Mouse (Mus musculus): Measurements from ENCODE around the gene Nsf. TPM values are rescaled to one million over a fixed set of nuclear protein-coding genes. Genes with fewer than 3 reads are reported as not detected.

The Nsf gene
- total RNA-seq, 1 experiment from 2014 or later: 29.5 TPM

- ATAC-seq (replicated peaks in 1 of 2; ENCODE audit: insufficient read depth in 1 of 2, low FRiP score in 2 of 2, low TSS enrichment in 1 of 2, low read depth in 1 of 2, poor library complexity in 2 of 2, severe bottlenecking in 2 of 2): no peak
These were observed 126.7 kb downstream of the Nsf start for GRCm38 (mm10) chr11:103827201-103827600.

GRCm38 (mm10) chr11:103816719-103817118, 137.1 kb downstream of the Nsf start:
- no peak for ATAC-seq (replicated peaks in 1 of 2; ENCODE audit: insufficient read depth in 1 of 2, low FRiP score in 2 of 2, low TSS enrichment in 1 of 2, low read depth in 1 of 2, poor library complexity in 2 of 2, severe bottlenecking in 2 of 2)

GRCm38 (mm10) chr11:103815986-103816385, 137.9 kb downstream of the Nsf start:
- no peak for ATAC-seq (replicated peaks in 1 of 2; ENCODE audit: insufficient read depth in 1 of 2, low FRiP score in 2 of 2, low TSS enrichment in 1 of 2, low read depth in 1 of 2, poor library complexity in 2 of 2, severe bottlenecking in 2 of 2)

GRCm38 (mm10) chr11:103814808-103815207, 139.0 kb downstream of the Nsf start:
- ATAC-seq (replicated peaks in 1 of 2; ENCODE audit: insufficient read depth in 1 of 2, low FRiP score in 2 of 2, low TSS enrichment in 1 of 2, low read depth in 1 of 2, poor library complexity in 2 of 2, severe bottlenecking in 2 of 2): no peak

GRCm38 (mm10) chr11:103811246-103811645, 142.6 kb downstream of the Nsf start:
- no peak for ATAC-seq (replicated peaks in 1 of 2; ENCODE audit: insufficient read depth in 1 of 2, low FRiP score in 2 of 2, low TSS enrichment in 1 of 2, low read depth in 1 of 2, poor library complexity in 2 of 2, severe bottlenecking in 2 of 2)

GRCm38 (mm10) chr11:103810631-103811030, 143.2 kb downstream of the Nsf start:
- no peak for ATAC-seq (replicated peaks in 1 of 2; ENCODE audit: insufficient read depth in 1 of 2, low FRiP score in 2 of 2, low TSS enrichment in 1 of 2, low read depth in 1 of 2, poor library complexity in 2 of 2, severe bottlenecking in 2 of 2)

- ATAC-seq (replicated peaks in 1 of 2; ENCODE audit: insufficient read depth in 1 of 2, low FRiP score in 2 of 2, low TSS enrichment in 1 of 2, low read depth in 1 of 2, poor library complexity in 2 of 2, severe bottlenecking in 2 of 2): no peak
These were observed 144.0 kb downstream of the Nsf start for GRCm38 (mm10) chr11:103809611-103810598.

- ATAC-seq (replicated peaks in 1 of 2; ENCODE audit: insufficient read depth in 1 of 2, low FRiP score in 2 of 2, low TSS enrichment in 1 of 2, low read depth in 1 of 2, poor library complexity in 2 of 2, severe bottlenecking in 2 of 2): no peak
These were observed 144.9 kb downstream of the Nsf start for GRCm38 (mm10) chr11:103808771-103809610.

GRCm38 (mm10) chr11:103807966-103808365, 145.9 kb downstream of the Nsf start:
- ATAC-seq (replicated peaks in 1 of 2; ENCODE audit: insufficient read depth in 1 of 2, low FRiP score in 2 of 2, low TSS enrichment in 1 of 2, low read depth in 1 of 2, poor library complexity in 2 of 2, severe bottlenecking in 2 of 2): no peak

- no peak for ATAC-seq (replicated peaks in 1 of 2; ENCODE audit: insufficient read depth in 1 of 2, low FRiP score in 2 of 2, low TSS enrichment in 1 of 2, low read depth in 1 of 2, poor library complexity in 2 of 2, severe bottlenecking in 2 of 2)
These were observed 149.1 kb downstream of the Nsf start for GRCm38 (mm10) chr11:103804804-103805203.

GRCm38 (mm10) chr11:103804126-103804525, 149.7 kb downstream of the Nsf start:
- ATAC-seq (replicated peaks in 1 of 2; ENCODE audit: insufficient read depth in 1 of 2, low FRiP score in 2 of 2, low TSS enrichment in 1 of 2, low read depth in 1 of 2, poor library complexity in 2 of 2, severe bottlenecking in 2 of 2): no peak

GRCm38 (mm10) chr11:103801128-103801527, 152.7 kb downstream of the Nsf start:
- ATAC-seq (replicated peaks in 1 of 2; ENCODE audit: insufficient read depth in 1 of 2, low FRiP score in 2 of 2, low TSS enrichment in 1 of 2, low read depth in 1 of 2, poor library complexity in 2 of 2, severe bottlenecking in 2 of 2): no peak

GRCm38 (mm10) chr11:103789951-103790350, 163.9 kb downstream of the Nsf start:
- no peak for ATAC-seq (replicated peaks in 1 of 2; ENCODE audit: insufficient read depth in 1 of 2, low FRiP score in 2 of 2, low TSS enrichment in 1 of 2, low read depth in 1 of 2, poor library complexity in 2 of 2, severe bottlenecking in 2 of 2)

GRCm38 (mm10) chr11:103780152-103780551, 173.7 kb downstream of the Nsf start:
- ATAC-seq (replicated peaks in 1 of 2; ENCODE audit: insufficient read depth in 1 of 2, low FRiP score in 2 of 2, low TSS enrichment in 1 of 2, low read depth in 1 of 2, poor library complexity in 2 of 2, severe bottlenecking in 2 of 2): no peak

- no peak for ATAC-seq (replicated peaks in 1 of 2; ENCODE audit: insufficient read depth in 1 of 2, low FRiP score in 2 of 2, low TSS enrichment in 1 of 2, low read depth in 1 of 2, poor library complexity in 2 of 2, severe bottlenecking in 2 of 2)
These were observed 179.7 kb downstream of the Nsf start for GRCm38 (mm10) chr11:103774228-103774530.

- ATAC-seq (replicated peaks in 1 of 2; ENCODE audit: insufficient read depth in 1 of 2, low FRiP score in 2 of 2, low TSS enrichment in 1 of 2, low read depth in 1 of 2, poor library complexity in 2 of 2, severe bottlenecking in 2 of 2): no peak
These were observed 180.2 kb downstream of the Nsf start, which contains the start of gene Wnt3 for GRCm38 (mm10) chr11:103773387-103774227. TSS of gene Wnt3 (plus strand) at chr11:103774150.
